Mouse (Mus musculus): ENCODE data around the gene Gm20517. TPM values are rescaled to one million over a fixed set of nuclear protein-coding genes. Genes with fewer than 3 reads are reported as not detected.
A peak's percentile ranks its signal among the peaks of the same experiment; 100 is the strongest.
"Not testable (repeated sequence)": the region's sequence is repeated elsewhere in the genome, so short reads cannot be mapped to it uniquely, and the experiment has no call there.

The Gm20517 gene
- polyA plus RNA-seq, 1 experiment from 2014 or later = 0.70 TPM

DNA sequence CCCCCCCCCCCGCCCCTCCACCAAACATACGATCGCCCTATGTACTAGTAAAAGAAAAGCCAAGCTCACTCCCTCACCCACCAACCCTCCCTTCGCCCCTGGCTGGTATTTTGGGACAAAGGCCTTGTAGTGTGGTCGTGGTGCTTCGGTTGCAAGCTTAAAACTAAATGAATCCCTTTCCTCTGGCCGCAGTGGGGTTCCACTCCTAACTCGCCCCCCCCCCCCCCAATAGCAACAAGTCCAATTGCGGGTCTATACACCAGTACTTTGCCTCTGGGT lies 16.5 kb upstream of the Gm20517 start:
- WGBS = under 1% methylated on average over 8 of the region's 9 CpGs
- H3K9ac ChIP-seq (ENCODE audit: low read length) = peak overlapping the region; percentile 61
- H3K36me3 ChIP-seq (ENCODE audit: control insufficient read depth, insufficient read depth, low read length) = 0 out of 2 replicates have a peak, but pooled peaks cover 1% of the 10 kb centered on the region
- H3K27ac ChIP-seq (ENCODE audit: low read depth, low read length) = peak overlapping the region; percentile 88
- peak overlapping the region; percentile 90 for H3K4me2 ChIP-seq (ENCODE audit: low read depth)
- H3K27me3 ChIP-seq (ENCODE audit: control insufficient read depth, insufficient read depth, low read length) = no peaks in the 10 kb centered on the region
- ATAC-seq (ENCODE audit: insufficient read depth, low FRiP score, low TSS enrichment) = no peak
- DNase-seq (ENCODE audit: low spot score) = no peak
- peak overlapping the region; percentile 78 for H3K4me3 ChIP-seq (ENCODE audit: low read depth, low read length)
- H3K9me3 ChIP-seq (ENCODE audit: control insufficient read depth, low read length) = no peaks in the 10 kb centered on the region
- peaks cover 25% of the 10 kb centered on the region for H3K4me1 ChIP-seq (ENCODE audit: control insufficient read depth, insufficient read depth, low read length)

DNA sequence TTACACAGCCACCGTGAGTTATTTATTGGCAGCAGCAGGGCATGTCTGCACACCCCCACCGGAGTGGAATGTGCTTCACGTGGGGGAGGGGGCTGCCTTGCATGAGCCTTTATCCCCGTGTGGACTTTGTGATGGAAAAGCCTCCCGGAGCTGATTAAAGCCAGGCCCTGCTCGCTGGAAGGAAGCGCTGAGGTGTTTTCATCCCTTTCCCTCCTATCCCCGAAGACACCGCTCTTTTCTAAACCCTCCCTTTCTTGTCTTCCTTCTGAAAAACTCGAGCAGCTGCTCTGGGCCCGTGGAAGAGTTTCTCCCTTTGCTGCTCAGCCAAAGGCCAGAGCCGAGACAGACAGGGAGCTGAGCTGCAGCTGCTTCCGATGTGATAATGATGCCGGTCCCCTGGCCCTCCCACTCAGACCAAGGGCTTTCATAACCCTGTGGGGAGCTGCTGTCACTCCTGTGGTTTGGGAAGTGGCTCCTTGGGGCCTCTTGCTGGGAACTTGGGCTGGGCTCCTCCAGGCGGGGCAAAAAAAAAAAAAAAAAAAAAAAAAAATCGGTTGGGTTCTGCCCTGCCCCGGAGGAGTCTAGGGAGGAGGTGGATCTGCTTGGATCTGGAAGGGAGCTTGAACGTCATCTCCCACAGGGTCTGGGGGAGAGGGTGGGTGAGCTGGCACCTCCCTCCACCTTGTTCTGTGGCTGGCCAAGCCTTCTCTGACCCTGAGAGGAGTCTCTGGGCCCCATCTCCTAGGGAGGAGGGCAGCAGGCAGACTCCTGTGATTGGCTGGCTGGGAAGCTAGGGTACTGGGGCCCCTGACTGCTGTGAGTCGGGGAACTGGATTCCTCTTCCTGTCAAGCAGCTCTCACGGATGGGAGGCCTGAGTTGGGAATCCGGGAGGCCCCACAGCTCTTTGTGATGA lies 15.9 kb upstream of the Gm20517 start:
- peak overlapping the region; percentile 88 for H3K27ac ChIP-seq (ENCODE audit: low read depth, low read length)
- peak; percentile 39 for ATAC-seq (ENCODE audit: insufficient read depth, low FRiP score, low TSS enrichment)
- 1% methylated on average over 20 of the region's 21 CpGs for WGBS

DNA sequence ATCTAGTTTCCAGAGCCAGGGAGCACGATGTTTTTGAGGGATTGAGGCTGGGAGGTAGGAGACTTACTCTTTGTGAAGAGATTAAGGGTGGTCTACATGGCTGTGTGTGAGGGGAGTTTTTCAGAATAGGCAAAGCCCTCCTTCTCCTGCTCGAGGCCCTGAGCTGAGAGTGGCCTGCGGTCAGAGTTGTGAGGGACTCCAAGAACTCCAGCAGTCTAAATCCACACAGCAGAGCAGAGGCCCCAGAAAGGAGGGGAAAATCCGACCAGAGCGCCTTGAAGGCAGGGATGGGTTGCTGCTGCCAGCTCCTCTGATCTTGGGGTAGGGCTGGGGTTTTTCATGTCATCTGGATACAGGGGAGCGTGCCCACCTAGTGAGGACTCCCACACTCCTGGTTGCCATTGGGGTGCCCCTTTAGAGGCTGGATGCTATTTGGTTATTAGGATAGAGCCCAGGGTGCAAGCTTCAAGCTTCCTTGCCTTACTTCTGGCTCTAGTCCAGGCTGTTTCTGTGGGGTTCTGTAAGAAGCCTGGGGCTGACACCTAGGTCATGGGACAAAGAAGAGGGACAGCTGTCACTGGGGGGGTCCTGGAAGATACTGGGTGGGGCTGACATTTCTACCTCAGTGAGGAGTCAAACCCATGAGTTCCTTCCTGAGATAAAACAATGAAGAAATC lies 15.1 kb upstream of the Gm20517 start:
- Histone ChIP-seq H3K4me2 (ENCODE audit: low read depth) (peak overlapping the region; percentile 90), H3K9me3 (ENCODE audit: control insufficient read depth, low read length) (no peaks in the 10 kb centered on the region), H3K27ac (ENCODE audit: low read depth, low read length) (peak overlapping the region; percentile 88), H3K36me3 (ENCODE audit: control insufficient read depth, insufficient read depth, low read length) (peaks cover 9% of the 10 kb centered on the region; the same call in 1 of the 2 replicates), H3K4me1 (ENCODE audit: control insufficient read depth, insufficient read depth, low read length) (peaks cover 25% of the 10 kb centered on the region), H3K27me3 (ENCODE audit: control insufficient read depth, insufficient read depth, low read length) (no peaks in the 10 kb centered on the region), H3K4me3 (ENCODE audit: low read depth, low read length) (peak overlapping the region; percentile 78), H3K9ac (ENCODE audit: low read length) (peak overlapping the region; percentile 54)
- ATAC-seq (ENCODE audit: insufficient read depth, low FRiP score, low TSS enrichment) (no peak; the same call in 1 of the 2 replicates), DNase-seq (ENCODE audit: low spot score) (no peak)
- WGBS = 30% methylated on average over 6 of the region's 6 CpGs

More for the DNA sequence above, 15.9 kb upstream of the Gm20517 start:
- DNase-seq (ENCODE audit: low spot score) = peak; percentile 80
- H3K9me3 ChIP-seq (ENCODE audit: control insufficient read depth, low read length) = no peaks in the 10 kb centered on the region
- H3K36me3 ChIP-seq (ENCODE audit: control insufficient read depth, insufficient read depth, low read length) = 0 out of 2 replicates have a peak, but pooled peaks cover 2% of the 10 kb centered on the region
- H3K4me3 ChIP-seq (ENCODE audit: low read depth, low read length) = peak overlapping the region; percentile 78
- peak overlapping the region; percentile 90 for H3K4me2 ChIP-seq (ENCODE audit: low read depth)
- H3K27me3 ChIP-seq (ENCODE audit: control insufficient read depth, insufficient read depth, low read length) = no peaks in the 10 kb centered on the region
- H3K4me1 ChIP-seq (ENCODE audit: control insufficient read depth, insufficient read depth, low read length) = peaks cover 25% of the 10 kb centered on the region
- peak overlapping the region; percentile 61 for H3K9ac ChIP-seq (ENCODE audit: low read length)

DNA sequence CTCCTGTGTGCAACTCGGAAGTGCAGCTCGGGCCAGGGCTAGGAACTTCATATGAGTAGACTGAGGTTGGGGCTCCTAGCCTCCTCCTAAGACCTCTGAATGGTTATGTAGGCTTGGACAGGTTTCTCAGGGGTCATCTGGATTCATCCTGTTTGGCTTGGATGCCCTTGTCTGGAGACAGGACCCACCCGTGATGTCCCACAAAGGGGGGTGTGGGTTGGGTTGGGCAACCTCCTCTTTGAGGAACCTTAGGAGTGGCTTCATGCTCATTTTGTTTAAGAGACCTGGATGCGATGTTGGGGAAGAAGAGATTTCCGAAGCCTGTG lies 14.6 kb upstream of the Gm20517 start:
- H3K4me2 ChIP-seq (ENCODE audit: low read depth) = peak overlapping the region; percentile 90
- peaks cover 25% of the 10 kb centered on the region for H3K4me1 ChIP-seq (ENCODE audit: control insufficient read depth, insufficient read depth, low read length)
- H3K27me3 ChIP-seq (ENCODE audit: control insufficient read depth, insufficient read depth, low read length) = no peaks in the 10 kb centered on the region
- DNase-seq (ENCODE audit: low spot score) (no peak), ATAC-seq (ENCODE audit: insufficient read depth, low FRiP score, low TSS enrichment) (no peak)
- peak overlapping the region; percentile 88; the same call in 1 of the 2 replicates for H3K27ac ChIP-seq (ENCODE audit: low read depth, low read length)
- 77% methylated on average over 5 of the region's 5 CpGs for WGBS
- no peak overlapping the region for H3K9ac ChIP-seq (ENCODE audit: low read length)
- peaks cover 10% of the 10 kb centered on the region; the same call in 1 of the 2 replicates for H3K36me3 ChIP-seq (ENCODE audit: control insufficient read depth, insufficient read depth, low read length)
- H3K4me3 ChIP-seq (ENCODE audit: low read depth, low read length) = no peak overlapping the region
- no peaks in the 10 kb centered on the region for H3K9me3 ChIP-seq (ENCODE audit: control insufficient read depth, low read length)

DNA sequence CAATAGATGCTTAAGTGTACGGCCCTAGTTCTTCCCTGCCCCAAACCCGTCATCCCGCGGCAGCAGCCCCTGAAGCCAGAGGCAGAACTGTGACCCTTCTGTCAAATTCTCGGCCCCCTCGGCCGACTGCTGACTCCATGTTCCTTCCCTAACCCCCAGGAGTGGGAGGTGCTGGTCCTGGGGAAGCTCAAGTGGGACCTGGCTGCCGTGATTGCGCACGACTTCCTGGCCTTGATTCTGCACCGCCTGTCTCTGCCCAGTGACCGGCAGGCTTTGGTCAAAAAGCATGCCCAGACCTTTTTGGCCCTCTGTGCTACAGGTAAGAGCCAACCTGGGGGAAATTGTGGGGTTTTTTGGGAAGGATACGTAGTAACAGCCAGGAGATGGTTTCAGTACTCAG lies 14.1 kb upstream of the Gm20517 start:
- peaks cover 25% of the 10 kb centered on the region for H3K4me1 ChIP-seq (ENCODE audit: control insufficient read depth, insufficient read depth, low read length)
- H3K9ac ChIP-seq (ENCODE audit: low read length) = no peak overlapping the region
- H3K36me3 ChIP-seq (ENCODE audit: control insufficient read depth, insufficient read depth, low read length) = peaks cover 10% of the 10 kb centered on the region; the same call in 1 of the 2 replicates
- no peaks in the 10 kb centered on the region for H3K9me3 ChIP-seq (ENCODE audit: control insufficient read depth, low read length)
- no peak overlapping the region for H3K4me3 ChIP-seq (ENCODE audit: low read depth, low read length)
- no peak for DNase-seq (ENCODE audit: low spot score)
- WGBS = 88% methylated on average over 13 of the region's 13 CpGs
- 0 out of 2 replicates have a peak overlapping the region, but pooled peaks have one; percentile 23 for H3K27ac ChIP-seq (ENCODE audit: low read depth, low read length)
- no peak for ATAC-seq (ENCODE audit: insufficient read depth, low FRiP score, low TSS enrichment)
- H3K27me3 ChIP-seq (ENCODE audit: control insufficient read depth, insufficient read depth, low read length) = no peaks in the 10 kb centered on the region
- H3K4me2 ChIP-seq (ENCODE audit: low read depth) = no peak overlapping the region

DNA sequence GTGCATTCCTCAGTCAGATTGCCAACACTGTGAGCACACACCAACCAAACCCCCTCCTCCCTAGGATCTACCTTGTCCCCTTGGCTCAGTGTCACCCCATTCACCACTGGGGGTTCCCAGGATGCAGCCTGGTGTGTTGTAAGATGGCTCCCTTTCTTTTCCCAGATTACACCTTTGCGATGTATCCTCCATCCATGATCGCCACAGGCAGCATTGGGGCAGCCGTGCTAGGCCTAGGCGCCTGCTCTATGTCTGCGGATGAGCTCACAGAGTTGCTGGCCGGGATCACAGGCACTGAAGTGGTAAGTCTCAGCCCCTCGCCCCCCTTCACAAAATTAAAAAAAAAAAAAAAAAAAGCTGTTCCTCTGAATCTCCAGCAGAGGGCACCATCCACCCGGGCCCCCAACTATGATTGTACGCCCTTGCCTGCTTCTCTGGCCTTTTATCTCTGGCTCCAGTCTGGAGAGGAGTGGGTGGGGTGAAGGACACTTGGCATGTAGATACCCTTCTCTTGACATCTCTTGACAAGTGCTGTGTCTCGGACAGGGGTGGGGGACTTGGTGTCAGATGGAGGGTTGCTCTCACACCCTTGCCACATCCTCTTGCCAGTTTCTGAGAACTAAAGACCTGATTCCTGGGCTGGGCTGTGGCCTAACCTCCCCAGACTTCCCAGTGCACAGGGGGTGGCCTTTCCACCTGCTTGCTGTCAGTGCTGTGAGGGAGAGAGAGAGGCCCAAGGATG lies 13.4 kb upstream of the Gm20517 start:
- WGBS = 33% methylated on average over 10 of the region's 10 CpGs
- Histone ChIP-seq H3K36me3 (ENCODE audit: control insufficient read depth, insufficient read depth, low read length) (peaks cover 10% of the 10 kb centered on the region; the same call in 1 of the 2 replicates), H3K27ac (ENCODE audit: low read depth, low read length) (no peak overlapping the region), H3K4me3 (ENCODE audit: low read depth, low read length) (no peak overlapping the region), H3K27me3 (ENCODE audit: control insufficient read depth, insufficient read depth, low read length) (no peaks in the 10 kb centered on the region), H3K9me3 (ENCODE audit: control insufficient read depth, low read length) (no peaks in the 10 kb centered on the region), H3K4me1 (ENCODE audit: control insufficient read depth, insufficient read depth, low read length) (peaks cover 25% of the 10 kb centered on the region), H3K4me2 (ENCODE audit: low read depth) (no peak overlapping the region), H3K9ac (ENCODE audit: low read length) (no peak overlapping the region)
- no peak for ATAC-seq (ENCODE audit: insufficient read depth, low FRiP score, low TSS enrichment)
- DNase-seq (ENCODE audit: low spot score) = peak; percentile 57

DNA sequence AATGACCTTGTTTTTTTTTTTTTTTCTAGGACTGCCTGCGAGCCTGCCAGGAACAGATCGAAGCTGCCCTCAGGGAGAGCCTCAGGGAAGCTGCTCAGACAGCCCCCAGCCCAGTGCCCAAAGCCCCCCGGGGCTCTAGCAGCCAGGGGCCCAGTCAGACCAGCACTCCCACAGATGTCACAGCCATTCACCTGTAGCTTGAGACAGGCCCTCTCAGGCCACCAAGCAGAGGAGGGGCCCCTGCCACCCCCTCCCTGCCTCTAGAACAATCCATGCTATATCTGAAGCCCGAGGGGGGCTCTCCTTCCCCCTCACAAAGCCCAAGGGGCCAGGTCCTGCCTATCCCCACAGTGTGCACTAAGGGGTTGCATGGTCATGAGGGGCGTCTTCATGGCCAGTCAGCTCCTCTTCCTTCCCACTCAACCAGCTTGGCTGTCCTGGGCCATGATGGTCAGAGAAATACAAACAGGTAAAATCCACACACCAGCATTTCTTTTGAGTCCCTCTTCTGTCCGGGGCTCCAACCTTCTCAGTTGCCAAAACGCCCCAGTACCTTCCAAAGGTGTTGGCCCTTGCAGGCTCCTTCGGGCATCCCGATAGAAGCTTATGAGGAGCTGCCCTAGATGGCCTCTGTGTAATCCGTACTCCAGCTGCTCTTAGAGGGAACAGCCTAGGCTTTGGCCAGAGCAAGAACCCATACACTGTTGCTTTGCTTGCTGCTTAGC lies 12.6 kb upstream of the Gm20517 start:
- not testable (repeated sequence) for H3K36me3 ChIP-seq (ENCODE audit: control insufficient read depth, insufficient read depth, low read length); H3K27ac ChIP-seq (ENCODE audit: low read depth, low read length)

More for the DNA sequence above, 12.6 kb upstream of the Gm20517 start:
- H3K9me3 ChIP-seq (ENCODE audit: control insufficient read depth, low read length); H3K9ac ChIP-seq (ENCODE audit: low read length); H3K4me2 ChIP-seq (ENCODE audit: low read depth); ATAC-seq (ENCODE audit: insufficient read depth, low FRiP score, low TSS enrichment); H3K27me3 ChIP-seq (ENCODE audit: control insufficient read depth, insufficient read depth, low read length); H3K4me3 ChIP-seq (ENCODE audit: low read depth, low read length); DNase-seq (ENCODE audit: low spot score): not testable (repeated sequence)
- peaks cover 25% of the 10 kb centered on the region for H3K4me1 ChIP-seq (ENCODE audit: control insufficient read depth, insufficient read depth, low read length)
- 88% methylated on average over 10 of the region's 10 CpGs for WGBS

Measured in neural tube, embryonic 11.5 days (tissue).